ENCODE assay signal across 23 mouse cellular contexts in genomic region chr17:34270230-34270629, GRCm38 (mm10).
"Had no signal": no experiment of that assay in that cellular context is flagged by ENCODE, and none has a peak within 500 bp of the region (broad histone marks: within the 10 kb centered on the region; RNA-seq: fewer than 3 reads in every experiment).

No protein-coding gene starts in this region.

- H3K27me3 ChIP-seq: forebrain, embryonic 15.5 days had no signal

- DNase-seq: cerebellum, adult 8-10 months; cerebellum, adult 9-10 months; cerebellum, adult 9-11 months; cerebellum, postnatal 10 days; cerebellum, postnatal 14 days; cerebellum, postnatal 25 days; cerebellum, postnatal 36 days; embryo, embryonic 11 days; forebrain, postnatal 0 days; gastrocnemius, adult 2 months; gastrocnemius, postnatal 10 days; gastrocnemius, postnatal 14 days; gastrocnemius, postnatal 25 days; gastrocnemius, postnatal 36 days; heart, adult 18-20 months; heart, adult 2 months had no signal

- H3K36me3 ChIP-seq: embryonic facial prominence, embryonic 10.5 days; embryonic facial prominence, embryonic 12.5 days; embryonic facial prominence, embryonic 13.5 days; embryonic facial prominence, embryonic 15.5 days; forebrain, embryonic 10.5 days; forebrain, embryonic 12.5 days; forebrain, embryonic 15.5 days had no signal
